Mouse (Mus musculus) intestine, postnatal 0 days (tissue): ENCODE data around the gene Tmem178. TPM values are rescaled to one million over a fixed set of nuclear protein-coding genes. Genes with fewer than 3 reads are reported as not detected.

Experiments
- ATAC-seq: fragments of 200-750 bp; cut with Nextera tagmentation; 2 replicates; pipeline ENCODE4 v1.8.0; 2017; ENCODE audit warnings: mild to moderate bottlenecking, moderate TSS enrichment, moderate library complexity
- H3K27ac ChIP-seq: fragments of 300-500 bp; sonication (generic); 2 replicates; pipeline ENCODE4 v1.5.1; 2014; ENCODE audit warnings: mild to moderate bottlenecking, low read depth, low read length, moderate library complexity
- H3K27me3 ChIP-seq: fragments of 300-500 bp; sonication (generic); replicated peaks from 2 replicates; pipeline ENCODE4 v1.6.1; 2014; ENCODE audit warnings: low read length, mixed read lengths; ENCODE audit not compliant: control insufficient read depth, insufficient read depth
- H3K36me3 ChIP-seq: fragments of 300-500 bp; sonication (generic); 2 replicates; pipeline ENCODE4 v1.6.1; 2014; ENCODE audit warnings: mild to moderate bottlenecking, moderate library complexity; ENCODE audit not compliant: control insufficient read depth, insufficient read depth
- H3K4me1 ChIP-seq: fragments of 300-500 bp; sonication (generic); replicated peaks from 2 replicates; pipeline ENCODE4 v1.6.1; 2014; ENCODE audit warnings: antibody characterized with exemption, low read length, mixed read lengths; ENCODE audit not compliant: control insufficient read depth, insufficient read depth
- H3K4me2 ChIP-seq: fragments of 300-500 bp; sonication (generic); replicated peaks from 2 replicates; pipeline ENCODE4 v1.6.1; 2014; ENCODE audit warnings: low read depth, mild to moderate bottlenecking, moderate library complexity
- H3K4me3 ChIP-seq: fragments of 300-500 bp; sonication (generic); 2 replicates; pipeline ENCODE4 v1.5.1; 2014; ENCODE audit warnings: low read depth, low read length
- H3K9ac ChIP-seq: fragments of 300-500 bp; sonication (generic); 2 replicates; pipeline ENCODE4 v1.6.1; 2014; ENCODE audit warnings: mild to moderate bottlenecking, low read depth, low read length
- H3K9me3 ChIP-seq: fragments of 300-500 bp; sonication (generic); 2 replicates; pipeline ENCODE4 v1.6.1; 2016; ENCODE audit warnings: mixed run types; ENCODE audit not compliant: control insufficient read depth
- CTCF ChIP-seq: sonication (generic); IDR thresholded peaks from 2 replicates; pipeline ENCODE4 v1.5.1; 2016; ENCODE audit warnings: low read depth, mild to moderate bottlenecking, control low read depth, antibody characterized with exemption, moderate library complexity
- WGBS: fragments of 180-500 bp; shearing (Covaris S2); extraction: QIAGEN DNeasy Blood & Tissue Kit; methylation state at CpG from one replicate; pipeline ENCODE4 v1.1.7; 2014; 5-methylcytosine and 5-hydroxymethylcytosine counted together
- polyA plus RNA-seq: library from polyadenylated mRNA; unstranded; fragments of >200 nt; fragmentation: Nextera tagmentation; extraction: Ambion mirVana; gene quantifications from 2 replicates; pipeline ENCODE4 v1.2.1, GENCODE M21; 2015

Tmem178 gene
- polyA plus RNA-seq, 1 experiment from 2014 or later: 3.6 TPM

DNA sequence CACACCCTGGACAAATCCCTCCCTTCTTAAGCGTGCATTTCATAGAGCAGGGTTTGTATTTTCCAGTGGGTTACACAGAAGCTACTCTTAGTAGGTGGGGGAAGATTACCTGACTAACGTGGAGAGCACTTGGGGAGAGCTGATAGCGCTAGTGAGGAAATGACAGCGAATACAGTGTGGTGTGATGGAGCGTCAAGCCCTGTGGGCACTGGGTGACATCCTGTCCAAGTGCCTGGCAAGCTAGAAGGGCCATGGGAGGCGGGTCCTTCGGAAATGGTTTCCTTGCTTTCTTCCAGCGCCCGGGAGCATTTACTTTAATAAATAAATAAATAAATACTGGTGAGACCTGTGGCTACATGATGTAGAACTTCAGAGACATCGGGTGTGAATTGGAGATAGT, 5.5 kb downstream of the Tmem178 start:
- Histone ChIP-seq H3K36me3 (no peaks in the 10 kb centered on the region), H3K9me3 (no peaks in the 10 kb centered on the region), H3K4me1 (no peaks in the 10 kb centered on the region), H3K27me3 (peaks cover 11% of the 10 kb centered on the region), H3K4me3 (no peak overlapping the region), H3K9ac (no peak overlapping the region), H3K4me2 (no peak overlapping the region), H3K27ac (no peak overlapping the region)
- no peak for TF ChIP-seq CTCF
- 86% methylated on average over 10 of the region's 10 CpGs for WGBS
- no peak for ATAC-seq

DNA sequence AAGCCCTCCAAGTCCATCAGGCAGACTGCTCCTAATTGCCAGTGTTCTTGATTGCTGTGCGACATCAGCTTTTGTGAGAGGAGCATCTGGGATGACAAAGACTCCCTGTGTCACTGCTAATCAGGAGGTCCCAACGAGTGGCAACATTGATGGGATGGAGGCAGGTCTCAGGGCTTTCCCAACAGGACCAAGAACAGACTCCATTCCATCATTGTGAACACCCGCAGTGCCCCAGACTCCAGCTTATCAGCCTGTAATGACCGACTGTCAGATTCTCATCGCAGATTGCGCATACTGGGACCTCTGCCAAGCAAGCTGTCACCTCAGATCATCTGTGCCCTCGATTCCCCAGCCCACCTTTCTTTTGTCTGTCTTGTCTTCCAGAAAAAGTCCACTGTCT, 7.9 kb downstream of the Tmem178 start:
- no peaks in the 10 kb centered on the region for H3K36me3 ChIP-seq
- no peak overlapping the region for H3K27ac ChIP-seq
- 74% methylated on average over 7 of the region's 7 CpGs for WGBS
- no peak for TF ChIP-seq CTCF
- no peaks in the 10 kb centered on the region for H3K4me1 ChIP-seq
- no peak for ATAC-seq
- no peaks in the 10 kb centered on the region for H3K9me3 ChIP-seq
- H3K4me3 ChIP-seq: no peak overlapping the region
- no peak overlapping the region for H3K9ac ChIP-seq
- H3K4me2 ChIP-seq: no peak overlapping the region
- H3K27me3 ChIP-seq: peaks cover 6% of the 10 kb centered on the region; the same call in 1 of the 2 replicates

DNA sequence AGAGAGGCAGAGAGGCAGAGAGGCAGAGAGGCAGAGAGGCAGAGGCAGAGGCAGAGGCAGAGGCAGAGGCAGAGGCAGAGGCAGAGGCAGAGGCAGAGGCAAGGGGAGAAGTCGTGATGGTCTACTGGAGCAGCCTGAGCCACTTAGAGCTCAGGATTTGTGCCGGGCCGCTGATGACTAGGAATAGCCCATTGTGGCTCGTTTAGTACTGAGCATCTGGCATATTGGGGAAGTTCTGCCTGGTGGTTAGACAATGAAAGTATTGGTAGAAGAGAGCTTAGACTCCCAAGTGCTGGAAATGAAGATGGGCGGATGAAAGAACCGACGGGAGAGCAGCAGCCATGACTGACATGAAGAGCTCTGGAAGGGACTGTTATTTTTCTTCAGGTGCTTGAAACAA, 11.0 kb downstream of the Tmem178 start:
- H3K27ac ChIP-seq: no peak overlapping the region
- H3K9ac ChIP-seq: no peak overlapping the region
- no peaks in the 10 kb centered on the region for H3K36me3 ChIP-seq
- ATAC-seq: no peak
- H3K9me3 ChIP-seq: no peaks in the 10 kb centered on the region
- no peaks in the 10 kb centered on the region for H3K27me3 ChIP-seq
- no peaks in the 10 kb centered on the region for H3K4me1 ChIP-seq
- H3K4me2 ChIP-seq: no peak overlapping the region
- H3K4me3 ChIP-seq: no peak overlapping the region
- WGBS: 78% methylated on average over 7 of the region's 7 CpGs
- no peak for TF ChIP-seq CTCF

DNA sequence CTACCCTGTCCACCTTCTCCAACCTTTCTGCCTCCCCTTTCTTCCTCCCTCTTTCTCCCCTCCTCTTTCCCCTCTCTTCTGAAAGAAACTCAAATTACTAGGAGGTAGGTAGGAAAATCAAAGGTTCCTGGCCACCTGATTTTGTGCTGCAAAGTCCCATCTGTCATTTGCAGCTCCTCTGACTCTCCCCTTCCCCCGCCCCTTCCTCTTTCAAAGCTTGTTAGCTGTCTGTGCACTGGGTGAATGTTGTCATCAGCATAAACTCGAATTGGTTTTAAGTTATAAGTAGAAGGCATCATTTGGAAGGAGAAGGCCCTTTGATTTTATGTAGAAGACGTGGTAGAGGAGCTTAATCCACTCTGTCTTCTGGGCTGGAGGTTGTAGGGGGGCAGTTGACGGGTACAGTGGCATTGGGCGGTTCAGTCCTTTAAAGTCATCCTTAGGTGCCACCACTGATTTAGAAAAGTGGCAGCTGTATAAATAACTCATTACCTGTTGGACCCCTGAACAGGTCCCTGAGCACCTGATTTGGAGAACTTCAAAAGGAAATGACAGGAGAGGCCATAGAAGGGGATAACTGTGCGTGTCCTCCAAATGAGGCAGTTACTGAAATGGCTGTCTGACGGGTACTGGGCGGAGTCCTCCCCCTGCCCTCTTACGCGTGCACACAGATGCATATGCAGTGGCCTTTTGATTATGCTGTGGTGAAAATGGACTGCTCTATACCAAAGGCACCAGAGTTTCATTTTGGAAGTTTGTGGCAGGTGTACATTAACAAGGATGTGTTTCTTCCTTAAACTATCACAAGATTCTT, 11.8 kb downstream of the Tmem178 start:
- Histone ChIP-seq H3K27me3 (no peaks in the 10 kb centered on the region), H3K4me3 (no peak overlapping the region), H3K27ac (no peak overlapping the region), H3K9ac (no peak overlapping the region), H3K36me3 (no peaks in the 10 kb centered on the region), H3K4me1 (no peaks in the 10 kb centered on the region), H3K9me3 (no peaks in the 10 kb centered on the region), H3K4me2 (no peak overlapping the region)
- ATAC-seq: no peak
- 78% methylated on average over 10 of the region's 10 CpGs for WGBS
- no peak for TF ChIP-seq CTCF

DNA sequence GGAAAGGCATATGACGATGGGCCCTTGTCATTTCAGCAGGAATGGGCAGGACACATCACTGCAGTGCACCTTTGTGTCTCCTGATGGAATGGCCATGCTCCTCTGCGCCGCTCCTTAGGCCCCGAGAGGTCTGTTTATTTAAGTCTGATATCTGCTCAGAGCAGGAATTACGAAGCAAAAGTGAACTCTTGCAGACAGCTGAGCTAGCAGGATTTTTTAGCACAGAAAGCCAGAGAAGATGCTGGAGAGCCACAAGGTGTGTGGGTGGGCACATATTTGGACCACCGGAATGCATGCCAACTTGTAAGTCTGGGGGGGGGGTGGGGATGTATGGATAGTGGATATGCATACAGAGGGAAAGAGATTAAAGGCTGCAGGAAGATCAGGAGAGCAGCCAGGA, 13.9 kb downstream of the Tmem178 start:
- Histone ChIP-seq H3K9ac (no peak overlapping the region), H3K4me1 (no peaks in the 10 kb centered on the region), H3K9me3 (no peaks in the 10 kb centered on the region), H3K4me3 (no peak overlapping the region), H3K27ac (no peak overlapping the region), H3K4me2 (no peak overlapping the region), H3K36me3 (no peaks in the 10 kb centered on the region), H3K27me3 (no peaks in the 10 kb centered on the region)
- TF ChIP-seq CTCF: no peak
- WGBS: 40% methylated on average over 6 of the region's 6 CpGs
- no peak for ATAC-seq

DNA sequence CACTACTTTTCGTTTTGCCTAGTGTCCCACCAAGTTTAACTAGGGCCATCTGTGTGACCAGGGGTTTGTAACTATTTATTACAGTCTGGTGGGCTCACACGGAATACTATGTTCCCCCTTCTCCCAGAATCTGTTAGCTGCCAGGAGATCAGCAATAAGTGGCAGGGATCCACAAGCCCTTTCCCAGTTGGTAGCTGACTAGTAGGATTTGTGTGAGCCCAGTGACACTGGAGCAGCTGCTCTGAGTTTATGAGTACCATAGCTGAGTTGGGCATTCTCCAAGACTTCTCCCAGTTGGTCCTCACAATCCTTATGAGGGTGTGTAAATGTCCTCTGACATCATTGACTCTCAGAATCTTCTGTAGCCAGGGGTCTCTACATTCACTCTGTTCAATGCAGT, 15.4 kb downstream of the Tmem178 start:
- Histone ChIP-seq H3K27me3 (no peaks in the 10 kb centered on the region), H3K27ac (no peak overlapping the region), H3K4me1 (no peaks in the 10 kb centered on the region), H3K9me3 (no peaks in the 10 kb centered on the region), H3K9ac (no peak overlapping the region), H3K4me3 (no peak overlapping the region), H3K4me2 (no peak overlapping the region), H3K36me3 (no peaks in the 10 kb centered on the region)
- no peak for TF ChIP-seq CTCF
- ATAC-seq: no peak
- 81% methylated on average over 2 of the region's 2 CpGs for WGBS

DNA sequence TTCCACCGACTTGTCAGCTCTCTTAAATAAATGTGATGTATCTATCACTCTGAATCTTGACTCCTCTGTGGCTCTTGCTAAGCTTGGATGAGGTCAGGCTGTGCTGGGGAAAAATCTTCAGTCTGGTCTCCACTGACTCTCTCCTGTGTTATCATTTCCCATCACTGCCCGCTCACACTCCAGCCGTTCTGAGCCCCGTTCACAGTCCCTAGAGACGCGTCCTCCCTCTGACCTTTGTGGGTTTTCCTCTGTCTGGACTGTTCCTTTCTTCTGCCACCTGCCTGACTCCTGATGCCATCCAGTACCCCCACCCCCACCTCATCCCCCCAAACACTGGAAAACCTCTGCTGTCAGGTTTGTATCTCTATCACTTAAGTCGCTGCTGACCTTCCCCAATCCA, 23.0 kb downstream of the Tmem178 start:
- H3K9me3 ChIP-seq: no peaks in the 10 kb centered on the region
- H3K27me3 ChIP-seq: no peaks in the 10 kb centered on the region
- no peak overlapping the region for H3K27ac ChIP-seq
- H3K4me3 ChIP-seq: no peak overlapping the region
- 64% methylated on average over 7 of the region's 7 CpGs for WGBS
- H3K4me2 ChIP-seq: no peak overlapping the region
- no peaks in the 10 kb centered on the region for H3K4me1 ChIP-seq
- TF ChIP-seq CTCF: no peak
- H3K9ac ChIP-seq: no peak overlapping the region
- no peaks in the 10 kb centered on the region for H3K36me3 ChIP-seq
- no peak for ATAC-seq
